Mouse (Mus musculus): ENCODE data around the gene Rprd2.

- TF ChIP-seq CTCF (IDR thresholded peaks at IDR 0.05; ENCODE audit: extremely low read depth, insufficient read depth, low read length), result no peak; the same call in 1 of the 2 replicates
- no peak for TF ChIP-seq POLR2A (IDR thresholded peaks at IDR 0.05; ENCODE audit: extremely low read depth, insufficient read depth, low read length)
These were observed 41.7 kb upstream of the Rprd2 start for GRCm38 (mm10) chr3:95860323-95860722.
